Mouse (Mus musculus) heart, embryonic 14.5 days (tissue): Measurements from ENCODE around the gene Efna1. TPM values are rescaled to one million over a fixed set of nuclear protein-coding genes. Genes with fewer than 3 reads are reported as not detected.

ENCODE experiments used
- ATAC-seq: fragments of 200-750 bp; cut with Nextera tagmentation; 2 replicates; pipeline ENCODE4 v1.8.0; 2017; ENCODE audit warnings: low read depth, moderate TSS enrichment; ENCODE audit not compliant: insufficient number of reproducible peaks, insufficient read depth, low FRiP score
- H3K27ac ChIP-seq, 2 experiments: fragments of 200-500 bp in 1 of 2; fragments of 300-500 bp in 1 of 2; sonication (generic) in 1 of 2; replicated peaks in 1 of 2; 2 replicates each; pipeline ENCODE4 v1.5.1; 2012 to 2014; ENCODE audit warnings: low read depth in 2 of 2, low read length in 2 of 2, control low read depth in 1 of 2, mild to moderate bottlenecking in 1 of 2, mixed read lengths in 1 of 2; ENCODE audit not compliant: control insufficient read depth in 1 of 2, insufficient read depth in 1 of 2
- H3K27me3 ChIP-seq: fragments of 300-500 bp; sonication (generic); 2 replicates; pipeline ENCODE4 v1.6.1; 2014; ENCODE audit warnings: mild to moderate bottlenecking, low read length, control low read depth; ENCODE audit not compliant: control insufficient read depth, insufficient read depth
- H3K36me3 ChIP-seq: fragments of 300-500 bp; sonication (generic); 2 replicates; pipeline ENCODE4 v1.6.1; 2014; ENCODE audit warnings: mild to moderate bottlenecking, control low read depth, low read length, mixed read lengths; ENCODE audit not compliant: control insufficient read depth, insufficient read depth
- H3K4me1 ChIP-seq, 2 experiments: fragments of 200-500 bp in 1 of 2; fragments of 300-500 bp in 1 of 2; sonication (generic) in 1 of 2; 2 replicates each; pipeline ENCODE4 v1.6.1; 2012 to 2014; ENCODE audit warnings: low read length in 2 of 2, control low read depth in 1 of 2, mixed read lengths in 1 of 2; ENCODE audit not compliant: control insufficient read depth in 2 of 2, insufficient read depth in 2 of 2
- H3K4me2 ChIP-seq: fragments of 300-500 bp; sonication (generic); 2 replicates; pipeline ENCODE4 v1.6.1; 2014; ENCODE audit warnings: mild to moderate bottlenecking, low read length
- H3K4me3 ChIP-seq, 2 experiments: fragments of 200-500 bp in 1 of 2; fragments of 300-500 bp in 1 of 2; sonication (generic) in 1 of 2; 2 replicates each; pipeline ENCODE4 v1.5.1; 2012 to 2014; ENCODE audit warnings: low read length in 2 of 2, mild to moderate bottlenecking in 2 of 2, control low read depth in 1 of 2, low read depth in 1 of 2, moderate library complexity in 1 of 2; ENCODE audit not compliant: control insufficient read depth in 1 of 2, insufficient read depth in 1 of 2
- H3K9ac ChIP-seq: fragments of 300-500 bp; sonication (generic); 2 replicates; pipeline ENCODE4 v1.6.1; 2014; ENCODE audit warnings: mild to moderate bottlenecking, low read length
- H3K9me3 ChIP-seq: fragments of 300-500 bp; sonication (generic); 2 replicates; pipeline ENCODE4 v1.6.1; 2016; ENCODE audit warnings: low read length, control low read depth; ENCODE audit not compliant: control insufficient read depth
- WGBS: fragments of 180-500 bp; shearing (Covaris S2); extraction: QIAGEN DNeasy Blood & Tissue Kit; methylation state at CpG from one replicate; pipeline ENCODE4 v1.1.7; 2014; 5-methylcytosine and 5-hydroxymethylcytosine counted together
- polyA plus RNA-seq: library from polyadenylated mRNA; unstranded; fragments of >200 nt; fragmentation: Nextera tagmentation; extraction: Ambion mirVana; gene quantifications from 2 replicates; pipeline ENCODE4 v1.2.1, GENCODE M21; 2014

Gene Efna1
- polyA plus RNA-seq, 1 experiment from 2014 or later, result 38.4 TPM

DNA sequence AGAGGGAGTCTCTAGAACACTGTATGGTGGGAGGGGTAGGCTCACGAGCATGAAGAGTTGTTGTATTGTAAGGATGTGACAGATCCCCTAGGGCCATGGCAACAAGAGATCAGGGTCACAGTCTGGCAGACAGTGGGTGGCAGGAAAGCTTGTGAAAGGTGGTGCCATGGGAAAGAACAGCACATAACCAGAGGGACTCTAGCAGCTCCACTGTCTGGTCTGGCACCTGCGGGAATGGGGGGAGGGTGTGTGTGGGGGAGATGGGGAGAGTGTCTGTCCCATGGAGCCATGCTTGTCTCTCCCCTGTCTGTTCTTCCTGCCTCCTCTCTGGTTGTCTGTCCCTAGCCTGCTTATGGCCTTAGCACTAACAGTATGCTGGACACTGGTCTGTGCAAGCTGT is 4.6 kb upstream of the Efna1 start:
- Histone ChIP-seq H3K4me2 (no peak overlapping the region), H3K27ac (no peak overlapping the region), H3K4me1 (peaks cover 7 to 9% of the 10 kb centered on the region in 2 experiments; a peak in 3 of 4 replicates), H3K4me3 (no peak overlapping the region), H3K27me3 (no peaks in the 10 kb centered on the region), H3K9me3 (no peaks in the 10 kb centered on the region), H3K36me3 (no peaks in the 10 kb centered on the region), H3K9ac (no peak overlapping the region)
- WGBS, result 36% methylated on average over 2 of the region's 2 CpGs
- ATAC-seq, result no peak

DNA sequence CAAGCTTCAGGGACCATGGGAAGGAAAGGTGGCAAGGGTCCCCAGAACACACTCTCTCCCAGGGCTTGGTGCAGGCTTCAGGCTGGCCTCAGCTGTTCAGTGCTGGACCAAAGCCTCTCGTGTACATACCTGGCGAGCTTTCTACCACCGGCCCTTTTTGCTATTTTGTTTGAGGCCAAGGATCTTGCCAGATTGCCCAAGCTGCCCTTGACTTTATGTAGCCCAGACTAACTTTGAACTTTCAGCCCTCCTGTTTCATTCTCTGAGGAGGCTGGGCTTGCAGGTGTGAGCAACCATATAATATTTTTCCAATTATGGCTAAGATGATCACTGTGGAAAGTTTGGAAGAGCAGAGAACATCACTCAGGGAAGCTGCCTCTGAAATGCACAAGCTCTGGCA is 3.3 kb upstream of the Efna1 start:
- no peak overlapping the region for H3K4me2 ChIP-seq
- no peak for ATAC-seq
- WGBS, result 87% methylated on average over 3 of the region's 3 CpGs
- no peak overlapping the region for H3K9ac ChIP-seq
- H3K4me3 ChIP-seq, result no peak overlapping the region
- peaks cover 11 to 14% of the 10 kb centered on the region in 2 experiments; a peak in 3 of 4 replicates for H3K4me1 ChIP-seq
- no peaks in the 10 kb centered on the region for H3K9me3 ChIP-seq
- no peaks in the 10 kb centered on the region for H3K36me3 ChIP-seq
- H3K27ac ChIP-seq, result no peak overlapping the region
- H3K27me3 ChIP-seq, result no peaks in the 10 kb centered on the region

DNA sequence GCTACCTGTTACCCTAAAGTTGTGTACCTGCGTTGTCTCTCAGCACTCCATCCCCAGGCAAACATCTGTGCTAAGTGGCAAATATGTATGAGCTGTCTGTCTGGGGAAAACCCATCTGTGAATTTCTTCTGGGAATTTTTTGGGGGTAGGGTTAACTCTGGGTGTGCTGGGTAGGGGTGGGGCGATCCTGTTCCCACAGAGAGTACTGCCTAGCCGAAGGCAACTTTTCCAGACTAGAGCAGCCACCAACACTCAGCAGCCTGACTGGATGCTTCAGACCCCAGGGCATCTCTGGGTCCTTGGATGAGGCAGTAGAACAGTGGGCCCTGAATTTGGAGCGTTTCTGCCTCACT is 1.3 kb upstream of the Efna1 start:
- WGBS, result 26% methylated on average over 4 of the region's 4 CpGs
- no peaks in the 10 kb centered on the region for H3K36me3 ChIP-seq
- H3K4me2 ChIP-seq, result no peak overlapping the region
- no peak overlapping the region for H3K27ac ChIP-seq
- no peak overlapping the region for H3K9ac ChIP-seq
- peaks cover 17 to 31% of the 10 kb centered on the region in 2 experiments for H3K4me1 ChIP-seq
- H3K4me3 ChIP-seq, result no peak overlapping the region
- H3K9me3 ChIP-seq, result no peaks in the 10 kb centered on the region
- H3K27me3 ChIP-seq, result no peaks in the 10 kb centered on the region
- no peak for ATAC-seq

DNA sequence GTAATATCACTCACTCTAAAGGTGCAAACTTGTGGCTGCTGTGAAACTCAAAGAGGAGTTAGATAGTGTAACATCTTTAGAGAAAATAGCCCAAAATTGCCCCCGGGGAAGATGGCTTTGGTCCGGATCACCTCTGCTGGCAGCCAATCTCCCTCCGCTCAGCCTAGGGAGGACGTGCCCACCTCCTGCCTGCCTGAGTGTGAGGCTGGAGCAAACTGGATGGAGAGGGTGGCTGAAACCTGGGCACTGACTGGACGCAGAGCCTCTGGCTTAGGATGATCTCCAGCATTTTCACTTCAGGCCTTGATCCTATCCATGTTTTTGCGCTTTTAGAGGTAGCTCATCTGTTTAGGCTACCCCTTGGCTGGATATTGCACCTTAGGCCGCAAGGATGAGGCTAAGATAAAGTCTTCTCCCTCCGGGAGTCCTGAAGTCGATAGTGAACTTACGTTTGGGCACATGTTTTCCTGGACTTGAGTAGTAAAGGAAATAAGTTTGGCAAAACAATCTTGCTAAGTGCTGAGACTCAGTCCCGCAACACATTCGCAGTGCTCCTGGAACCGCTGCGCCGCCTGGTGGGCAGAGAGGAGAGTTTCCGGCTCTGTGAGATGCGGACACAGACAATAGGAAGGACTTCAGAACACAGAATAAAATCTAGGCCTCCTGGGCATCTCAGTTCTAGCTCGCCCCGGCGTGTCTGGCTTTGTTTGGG is 793 bp upstream of the Efna1 start:
- Histone ChIP-seq H3K4me2 (peak overlapping the region; percentile 97), H3K4me1 (peaks cover 22 to 36% of the 10 kb centered on the region in 2 experiments), H3K9me3 (no peaks in the 10 kb centered on the region), H3K27me3 (no peaks in the 10 kb centered on the region), H3K4me3 (peak overlapping the region; percentile 63 to 65; a peak in 3 of 4 replicates), H3K36me3 (no peaks in the 10 kb centered on the region), H3K27ac (0 out of 4 replicates have a peak overlapping the region, but pooled peaks of 1 of the 2 experiments have one; percentile 61), H3K9ac (peak overlapping the region; percentile 86)
- no peak for ATAC-seq
- 13% methylated on average over 20 of the region's 20 CpGs for WGBS

DNA sequence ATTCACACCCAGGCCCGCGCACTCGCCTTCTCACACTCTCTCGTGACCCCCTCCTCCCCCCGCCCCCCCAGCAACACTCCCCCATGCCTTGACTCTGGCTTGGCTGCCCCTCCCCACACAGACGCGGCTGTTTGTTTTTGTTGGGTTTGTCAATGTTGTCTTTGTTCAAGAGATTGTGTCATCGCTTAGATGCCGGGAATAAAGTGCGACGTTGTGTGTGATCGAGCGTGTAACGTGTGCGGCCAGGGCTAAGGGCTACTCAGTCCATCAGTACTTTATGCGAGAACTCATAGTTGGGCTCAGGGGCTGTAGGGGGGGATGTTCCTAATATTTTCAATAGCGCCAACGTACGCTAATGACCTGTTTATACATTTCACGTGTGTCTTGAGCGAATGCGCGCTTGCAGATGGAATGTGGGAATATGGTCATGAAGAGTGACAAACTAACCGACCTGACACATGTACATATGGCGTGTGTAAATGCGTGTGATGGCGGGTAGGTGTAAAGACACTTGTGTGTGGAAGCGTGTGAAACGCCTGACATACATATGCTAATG is 814 bp downstream of the Efna1 start:
- peak overlapping the region; percentile 74 to 87 for H3K27ac ChIP-seq
- H3K36me3 ChIP-seq, result peaks cover 12% of the 10 kb centered on the region
- H3K4me1 ChIP-seq, result peaks cover 24 to 39% of the 10 kb centered on the region in 2 experiments
- peak overlapping the region; percentile 86 for H3K9ac ChIP-seq
- no peaks in the 10 kb centered on the region for H3K27me3 ChIP-seq
- H3K4me3 ChIP-seq, result peak overlapping the region; percentile 63 to 65
- WGBS, result under 1% methylated on average over 29 of the region's 29 CpGs
- ATAC-seq, result 0 out of 2 replicates have a peak, but pooled peaks have one; percentile 3
- no peaks in the 10 kb centered on the region for H3K9me3 ChIP-seq
- peak overlapping the region; percentile 97 for H3K4me2 ChIP-seq

DNA sequence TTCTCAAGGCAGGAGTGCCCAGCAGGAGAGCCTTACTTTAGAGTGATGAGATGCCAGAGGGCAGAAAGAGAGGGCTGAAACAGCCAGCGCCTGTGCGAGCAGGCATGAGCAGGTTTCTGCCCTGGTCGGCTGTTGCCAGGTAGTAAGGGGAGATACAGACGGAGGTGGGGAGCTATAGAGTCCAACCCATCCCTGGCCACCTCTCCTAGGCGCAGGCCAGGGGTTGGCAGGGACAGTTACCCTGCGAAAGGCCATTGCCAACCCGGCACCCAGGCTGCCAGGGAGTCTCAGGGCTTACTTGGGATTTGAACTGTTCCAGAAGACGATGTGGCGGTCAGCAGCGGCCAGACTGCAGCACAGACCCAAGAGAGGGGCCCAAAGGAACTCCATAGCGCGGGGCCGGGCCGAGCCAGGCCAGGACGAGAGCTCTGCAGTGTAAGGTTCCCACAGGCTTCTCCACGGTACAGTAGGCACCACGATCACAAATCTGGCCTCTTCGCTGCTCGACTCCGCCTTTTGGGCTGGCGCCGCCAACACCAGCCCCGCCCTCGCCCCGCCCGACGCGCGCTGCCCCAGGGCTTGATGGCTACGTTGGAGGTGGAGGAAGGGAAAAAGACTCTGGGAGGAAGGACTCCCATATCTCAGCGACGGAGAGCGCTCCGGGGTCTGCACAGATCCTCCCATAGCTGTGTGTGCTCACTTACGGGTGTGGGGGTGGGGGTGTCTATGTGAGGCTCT is 1.6 kb downstream of the Efna1 start:
- H3K4me3 ChIP-seq, result peak overlapping the region; percentile 63 to 65
- peak; percentile 74 for ATAC-seq
- peak overlapping the region; percentile 86 for H3K9ac ChIP-seq
- peak overlapping the region; percentile 97 for H3K4me2 ChIP-seq
- H3K36me3 ChIP-seq, result peaks cover 17% of the 10 kb centered on the region
- peak overlapping the region; percentile 75 to 87 for H3K27ac ChIP-seq
- H3K4me1 ChIP-seq, result peaks cover 24 to 39% of the 10 kb centered on the region in 2 experiments
- H3K27me3 ChIP-seq, result no peaks in the 10 kb centered on the region
- WGBS, result under 1% methylated on average over 35 of the region's 35 CpGs
- no peaks in the 10 kb centered on the region for H3K9me3 ChIP-seq

DNA sequence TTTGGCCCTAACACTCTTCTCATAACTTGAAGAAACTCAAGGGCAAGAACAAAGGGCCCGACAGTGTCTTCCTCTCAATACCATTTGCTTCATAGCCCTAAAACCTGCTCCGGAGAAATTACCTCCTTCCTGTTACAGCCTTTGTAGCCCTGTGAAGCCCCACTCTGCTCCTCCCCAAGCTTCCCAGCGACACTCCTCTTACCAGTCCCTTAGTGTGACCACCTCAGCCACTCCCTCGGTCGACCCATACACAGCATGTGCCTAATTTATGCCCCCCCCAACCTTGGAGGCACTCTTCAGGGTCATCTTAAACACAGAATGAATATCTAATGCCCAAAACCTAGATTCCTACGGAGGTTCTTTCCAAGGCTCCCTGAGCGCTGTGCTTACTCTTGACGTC is 2.3 kb downstream of the Efna1 start:
- no peaks in the 10 kb centered on the region for H3K27me3 ChIP-seq
- H3K4me1 ChIP-seq, result peaks cover 24 to 39% of the 10 kb centered on the region in 2 experiments
- ATAC-seq, result no peak
- peaks cover 17% of the 10 kb centered on the region for H3K36me3 ChIP-seq
- 15% methylated on average over 8 of the region's 8 CpGs for WGBS
- H3K9me3 ChIP-seq, result no peaks in the 10 kb centered on the region
- H3K9ac ChIP-seq, result peak overlapping the region; percentile 86
- peak overlapping the region; percentile 75 to 87 for H3K27ac ChIP-seq
- peak overlapping the region; percentile 63 to 65 for H3K4me3 ChIP-seq
- H3K4me2 ChIP-seq, result peak overlapping the region; percentile 97
